Mouse (Mus musculus) spleen, postnatal 14 days (tissue): ENCODE data around the gene Sgpp2.

ENCODE experiments used
- DNase-seq, 2 experiments: peaks; one replicate each; pipeline ENCODE4 v3.0.0; 2021 to 2022; ENCODE audit warnings: low spot score in 2 of 2

Sgpp2 gene

DNA sequence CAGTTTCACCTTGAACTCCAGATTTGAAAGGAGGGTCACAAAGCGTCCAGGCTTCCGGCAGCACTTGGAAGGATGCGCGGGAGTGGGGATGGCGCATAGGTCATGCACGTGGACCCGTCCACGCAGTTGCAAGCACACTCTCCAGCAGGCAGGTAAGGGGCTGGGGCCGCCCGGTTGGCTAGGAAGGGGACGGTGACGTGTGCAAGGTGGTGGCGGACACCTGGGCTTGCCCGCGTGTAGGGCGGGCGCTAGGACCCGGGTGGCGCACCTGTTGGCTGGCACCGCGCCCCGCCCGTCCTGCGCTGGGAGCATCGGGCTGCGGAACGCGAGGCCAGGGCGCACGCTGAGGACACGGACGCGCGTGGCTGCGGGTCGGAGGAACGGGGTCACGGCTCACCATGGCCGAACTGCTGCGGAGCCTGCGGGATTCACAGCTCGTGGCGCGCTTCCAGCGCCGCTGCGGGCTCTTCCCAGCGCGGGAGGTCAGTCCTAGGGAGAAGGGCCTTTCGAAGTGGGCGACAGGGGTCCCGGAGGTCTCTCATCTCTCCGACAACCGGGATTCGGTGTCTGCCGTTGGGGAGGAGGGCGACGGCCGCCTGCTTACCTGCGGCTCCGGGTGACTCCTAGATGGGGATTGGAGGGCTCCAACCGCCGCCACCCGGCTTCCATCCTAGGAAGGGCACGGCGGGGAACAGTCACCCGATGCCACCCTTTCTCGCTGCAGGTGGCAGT is at the start of gene Sgpp2:
Gene Sgpp2 (plus strand): TSS at position 325 of the 732 bp plus-strand sequence.
- DNase-seq, result no peak

DNA sequence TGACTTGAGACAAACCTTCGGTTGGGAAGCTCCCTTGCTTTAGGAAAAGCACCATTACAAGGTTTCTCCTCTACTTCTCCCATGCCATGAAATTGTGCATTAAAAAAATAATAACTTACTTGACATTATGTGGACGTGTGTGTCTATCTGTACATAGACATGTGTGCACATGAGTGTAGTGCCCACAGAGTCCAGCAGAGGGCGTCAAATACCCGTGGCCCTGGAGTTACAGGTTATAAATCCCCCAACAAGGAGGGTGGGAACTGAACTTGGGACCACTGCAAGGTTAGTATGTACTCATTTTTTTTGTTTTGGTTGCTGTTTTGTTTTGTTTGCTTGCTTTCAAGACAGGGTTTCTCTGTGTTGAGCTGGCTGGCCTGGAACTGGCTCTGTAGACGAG is 42.6 kb upstream of the Sgpp2 start:
- no peak for DNase-seq

DNA sequence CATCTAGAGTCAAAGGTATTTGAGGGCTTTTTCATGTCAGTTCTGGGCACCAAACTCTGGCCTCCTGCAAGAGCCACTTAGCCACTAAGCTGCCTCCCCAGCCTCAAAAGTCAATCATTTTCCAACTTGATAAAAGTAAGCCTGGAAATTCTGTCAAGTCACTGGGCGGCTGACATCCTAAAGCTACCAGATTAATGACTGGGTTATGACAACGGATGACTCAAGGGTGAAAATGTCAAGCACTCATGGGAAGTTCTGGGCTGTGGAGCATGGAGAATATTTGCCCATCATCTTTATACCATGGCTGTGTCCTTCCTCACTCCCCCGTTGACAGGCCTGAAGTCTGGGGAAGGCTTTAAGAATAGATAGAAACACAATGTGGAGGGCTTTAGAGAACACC is 37.2 kb upstream of the Sgpp2 start:
- DNase-seq, result no peak

DNA sequence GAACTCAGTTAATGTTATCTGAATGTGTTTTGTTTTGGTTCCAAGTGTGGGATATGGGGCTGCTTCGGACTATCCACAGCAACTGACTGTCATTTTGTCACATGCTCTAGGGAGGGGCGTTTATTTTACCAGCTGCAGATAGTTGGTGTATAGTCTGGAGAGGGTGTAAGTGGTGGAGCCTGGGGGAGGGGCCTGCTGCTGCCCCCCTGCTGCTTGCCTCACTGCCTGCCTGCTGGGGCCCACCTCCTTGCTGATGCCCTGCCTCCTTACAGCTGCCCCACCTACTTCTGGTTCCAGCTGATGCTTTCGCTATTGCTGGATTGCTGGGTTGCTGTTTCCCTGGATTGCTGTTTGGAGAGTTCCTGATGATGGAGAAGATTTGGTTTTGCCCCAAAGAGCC is 31.0 kb upstream of the Sgpp2 start:
- DNase-seq, result no peak

DNA sequence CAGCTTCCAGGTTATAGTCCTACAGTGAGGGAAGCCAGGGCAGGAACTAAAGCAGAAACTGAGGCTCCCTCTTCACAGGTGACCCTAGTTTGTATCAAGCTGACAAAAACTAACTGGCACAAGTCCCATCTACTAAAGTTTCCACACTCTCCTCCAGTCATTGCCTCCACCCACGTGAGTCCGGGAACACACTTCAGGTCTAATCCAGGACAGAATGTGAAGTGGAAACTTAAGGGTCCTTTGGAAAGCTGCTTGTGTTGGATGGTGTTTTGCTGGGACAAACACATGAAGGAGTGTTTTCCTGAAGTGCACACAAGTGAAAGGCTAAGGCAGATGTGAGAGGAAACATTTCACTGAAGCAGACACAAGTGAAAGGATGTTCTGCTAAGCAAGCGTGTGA is 17.7 kb upstream of the Sgpp2 start:
- no peak for DNase-seq

DNA sequence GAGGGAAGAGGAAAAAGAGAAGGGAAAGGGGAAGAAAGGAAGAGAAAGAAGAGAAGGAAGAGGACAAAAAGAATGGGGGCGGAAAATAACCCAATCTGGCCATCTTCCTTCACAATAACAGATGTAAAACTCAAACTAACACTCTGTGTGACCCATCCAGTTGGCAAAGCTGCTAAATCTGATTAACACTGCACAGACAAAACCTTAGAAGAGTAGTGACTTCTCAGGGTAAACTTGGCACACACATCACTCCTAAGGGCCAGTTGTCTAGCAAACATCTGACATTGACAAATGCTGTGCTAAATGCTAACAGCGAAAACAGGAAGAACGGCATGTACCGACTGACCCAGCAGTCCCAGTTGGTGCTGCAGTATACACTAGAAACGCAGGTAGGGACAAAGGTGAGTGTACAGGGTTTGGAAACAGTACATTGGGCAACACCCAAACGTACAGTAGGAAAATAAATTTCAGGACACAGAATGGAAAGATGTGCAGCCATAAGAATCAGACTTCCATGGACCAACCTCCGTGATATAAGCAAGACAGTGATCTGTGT is 10.4 kb upstream of the Sgpp2 start:
- DNase-seq, result no peak

DNA sequence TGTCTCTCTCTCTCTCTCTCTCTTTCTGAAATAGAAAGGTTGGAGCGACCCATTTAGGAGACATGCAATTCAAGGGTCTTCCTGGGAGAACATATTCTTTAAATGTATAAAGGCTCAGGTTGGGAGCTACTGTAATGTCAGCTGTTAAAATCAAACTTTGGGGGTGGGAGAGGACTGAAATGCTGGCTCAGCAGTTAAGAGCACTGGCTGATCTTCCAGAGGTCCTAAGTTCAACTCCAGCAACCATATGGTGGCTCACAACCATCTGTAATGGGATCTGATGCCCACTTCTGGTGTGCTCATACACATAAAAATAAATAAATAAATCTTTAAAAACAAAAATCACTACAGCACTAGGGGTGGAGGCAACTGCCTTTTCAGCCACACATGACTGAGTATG is 1.5 kb upstream of the Sgpp2 start:
- DNase-seq, result no peak

DNA sequence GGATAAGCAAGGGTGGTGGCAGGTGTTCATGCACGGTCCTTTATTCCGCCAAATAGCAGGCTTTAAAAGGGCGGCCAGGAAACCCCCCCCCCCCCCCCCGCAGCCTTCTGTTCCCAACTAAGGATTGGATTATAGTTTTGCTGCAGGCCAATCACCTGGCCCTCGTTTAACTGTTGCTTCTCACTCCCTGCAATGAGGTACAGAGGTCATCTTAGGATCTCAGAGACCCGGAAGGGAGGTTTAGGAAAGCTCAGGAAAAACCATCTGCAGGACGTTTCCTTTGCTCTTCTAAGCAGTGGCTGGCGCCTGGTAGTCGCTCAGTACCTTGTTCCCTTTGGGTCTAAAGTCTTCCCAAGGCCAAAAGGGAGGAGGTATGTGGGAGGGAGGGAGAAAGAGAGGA is 865 bp upstream of the Sgpp2 start:
- DNase-seq, result no peak

DNA sequence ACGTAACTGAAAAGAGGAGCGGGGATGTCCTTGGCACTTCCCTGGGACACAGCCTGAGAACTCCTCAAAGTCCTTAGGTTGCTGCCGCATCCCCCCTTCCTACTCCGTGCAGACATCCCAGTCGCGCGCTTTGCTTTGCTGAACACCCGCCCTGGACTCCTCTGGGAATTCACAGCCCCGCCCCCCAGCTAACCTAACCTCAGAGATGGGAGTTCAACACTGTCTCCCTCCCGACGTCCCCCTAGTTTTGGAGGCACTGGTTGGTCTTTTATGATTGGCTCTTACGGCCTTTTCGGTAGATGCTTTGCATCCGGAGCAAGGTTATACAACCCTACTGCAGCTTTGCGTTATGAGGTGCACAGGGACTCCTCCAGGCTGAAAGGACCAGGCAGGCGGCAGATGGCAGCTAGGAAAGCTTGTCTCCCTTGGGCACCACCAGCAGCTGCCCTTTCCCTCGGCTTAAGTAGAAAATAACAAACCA is 756 bp downstream of the Sgpp2 start:
- no peak for DNase-seq

DNA sequence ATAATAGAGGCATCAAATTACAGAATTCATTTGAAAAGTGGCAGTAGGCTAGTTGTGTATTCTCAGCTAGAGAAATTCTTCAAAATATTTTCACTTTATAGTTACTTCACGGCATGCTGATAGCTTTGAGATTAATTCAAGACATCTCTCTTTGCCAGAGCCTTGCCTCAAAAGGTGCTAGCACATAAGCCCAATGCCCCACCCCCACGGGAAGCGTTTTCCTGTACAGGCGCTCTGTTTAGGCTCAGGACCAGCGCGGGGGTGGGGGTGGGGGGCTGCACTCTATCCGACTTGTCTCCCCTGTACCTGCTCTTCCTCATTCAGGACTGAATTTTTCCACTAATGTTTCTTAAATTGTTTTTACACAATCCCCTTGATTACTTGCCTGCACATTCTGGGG is 1.3 kb downstream of the Sgpp2 start:
- DNase-seq, result no peak

DNA sequence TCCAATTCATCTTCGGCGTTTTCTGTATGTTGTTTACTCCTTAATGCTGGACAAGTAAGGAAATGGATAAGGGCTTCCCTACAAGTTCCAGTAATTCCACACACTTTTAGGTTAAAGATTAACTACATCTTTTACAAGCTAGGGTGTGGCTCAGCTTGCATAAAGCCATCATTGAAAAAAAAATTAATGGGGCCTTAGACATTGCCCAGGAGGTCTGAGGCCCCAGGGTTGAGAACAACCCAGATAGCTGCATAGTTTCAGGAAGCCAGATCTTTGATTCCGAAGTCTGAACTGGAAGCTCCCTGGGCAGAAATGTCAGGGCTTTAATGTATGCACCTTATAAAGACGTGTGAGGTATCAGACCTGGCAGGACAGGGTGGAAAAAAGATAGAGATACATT is 2.8 kb downstream of the Sgpp2 start:
- no peak for DNase-seq

DNA sequence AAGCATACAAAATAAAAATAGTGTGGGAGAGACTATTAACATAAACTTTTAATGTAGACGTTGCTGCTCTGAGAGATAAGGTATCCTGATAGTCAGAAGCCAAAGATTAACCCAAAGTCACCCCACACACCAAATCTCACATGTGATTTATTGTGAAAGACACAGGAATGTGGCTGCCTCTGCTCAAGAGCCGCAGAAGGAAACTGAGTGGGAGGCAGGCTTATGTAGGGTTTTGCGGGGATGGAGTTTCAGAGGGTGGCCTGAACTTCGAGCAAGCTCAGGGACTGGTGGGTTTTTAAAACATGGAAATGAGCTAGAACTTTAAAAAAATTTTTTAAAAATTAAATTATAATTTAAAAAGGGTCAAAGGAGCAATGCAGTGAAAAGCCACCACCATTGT is 3.8 kb downstream of the Sgpp2 start:
- no peak for DNase-seq

DNA sequence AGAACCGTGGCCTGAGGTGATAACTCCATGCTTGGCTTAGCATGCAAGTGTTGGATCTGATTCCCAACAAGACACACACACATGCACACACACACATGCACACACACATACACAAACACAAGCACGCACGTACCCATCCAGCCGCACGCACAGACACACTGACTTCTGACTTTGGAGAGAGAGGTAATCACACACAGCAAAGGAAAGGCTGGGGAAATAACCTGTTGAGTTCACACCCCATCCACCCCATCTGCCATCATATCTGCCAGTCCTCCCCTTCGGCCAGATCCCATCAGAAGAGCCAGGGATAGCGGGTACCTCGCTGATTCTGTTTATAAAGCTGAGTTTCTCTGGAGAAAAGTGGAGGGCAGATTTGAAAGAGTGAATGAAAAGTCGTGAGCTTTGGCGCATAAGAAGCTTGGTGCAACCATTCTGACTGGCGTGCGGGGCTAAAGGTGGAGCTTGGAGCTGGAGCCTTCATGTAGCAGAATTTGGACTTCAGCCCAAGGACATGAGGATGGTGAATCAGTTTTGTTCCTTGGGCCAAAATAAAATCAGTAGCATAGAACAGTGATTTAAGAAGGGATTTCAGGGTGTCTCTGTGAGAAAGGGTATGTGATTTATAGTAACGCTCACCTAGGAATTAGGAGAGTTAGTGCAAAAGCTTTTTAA is 8.1 kb downstream of the Sgpp2 start:
- DNase-seq, result no peak

DNA sequence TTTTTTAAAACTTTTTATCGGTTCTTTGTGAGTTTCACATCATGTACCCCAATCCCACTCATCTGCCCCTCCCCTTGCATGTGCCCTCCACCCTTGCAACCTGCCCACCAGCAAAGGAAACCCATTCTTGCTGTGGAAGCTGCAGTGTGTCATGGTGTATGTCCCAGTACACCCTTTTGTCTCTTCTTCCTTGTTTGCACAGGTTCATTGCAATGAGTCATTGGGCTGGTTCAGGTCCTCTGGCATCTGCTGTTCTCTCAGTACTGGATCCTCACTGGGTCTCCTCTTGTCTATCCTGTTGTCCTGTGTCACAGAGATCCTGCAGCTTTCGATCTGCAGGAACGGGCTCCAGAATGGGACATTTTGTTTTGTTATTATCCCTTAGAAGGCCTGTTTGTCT is 10.1 kb downstream of the Sgpp2 start:
- DNase-seq, result no peak

DNA sequence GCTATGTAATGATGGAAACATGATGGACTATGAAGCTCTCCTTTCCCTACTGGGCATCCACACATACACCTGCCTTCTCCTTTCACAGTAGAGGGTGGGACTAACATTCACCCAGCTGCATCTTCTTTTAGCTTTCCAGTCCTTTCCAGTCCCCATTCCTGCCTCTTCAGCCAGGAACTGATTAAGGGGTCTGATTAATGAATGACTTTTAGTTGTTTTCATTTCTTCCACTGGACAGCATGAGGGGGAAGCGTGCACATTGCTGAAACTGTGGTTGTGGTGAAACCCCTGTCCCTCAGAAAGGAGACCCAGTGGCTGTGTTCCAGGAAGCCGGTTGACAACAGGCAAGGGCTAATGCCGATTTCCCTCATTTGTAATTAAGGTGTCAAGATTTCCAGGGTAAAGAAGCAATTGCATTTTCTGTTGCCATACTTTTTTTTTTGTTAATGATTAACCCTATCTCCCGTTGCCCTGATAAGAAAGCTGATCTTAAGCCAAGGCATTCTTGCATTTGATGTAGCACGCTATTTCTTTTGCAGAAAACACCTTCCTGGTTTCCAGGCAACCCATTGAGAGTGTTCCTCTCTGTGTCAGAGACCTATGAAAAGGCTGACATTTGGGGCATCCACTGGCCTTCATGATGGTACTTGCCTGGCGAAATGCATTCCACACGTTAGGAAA is 12.1 kb downstream of the Sgpp2 start:
- DNase-seq, result no peak

DNA sequence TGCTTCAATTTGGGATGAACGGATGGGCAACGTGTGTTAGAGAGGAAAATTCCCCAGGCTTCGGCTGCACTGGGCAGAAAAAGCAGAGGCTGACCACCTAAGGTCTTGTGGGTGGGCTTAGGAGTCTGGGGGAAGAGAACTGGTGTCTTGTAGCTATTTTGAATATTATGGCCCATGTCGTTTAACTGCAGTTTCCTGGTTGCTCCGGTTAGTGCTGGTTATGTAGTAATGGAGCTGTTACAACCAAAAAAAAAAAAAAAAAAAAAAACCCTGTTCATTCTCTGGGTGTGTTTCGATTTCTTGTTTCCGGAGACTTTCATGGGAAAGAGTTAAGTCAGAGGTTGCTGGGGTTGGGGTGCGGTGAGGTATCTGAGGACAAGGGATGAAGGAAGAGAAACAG is 12.7 kb downstream of the Sgpp2 start:
- no peak for DNase-seq

DNA sequence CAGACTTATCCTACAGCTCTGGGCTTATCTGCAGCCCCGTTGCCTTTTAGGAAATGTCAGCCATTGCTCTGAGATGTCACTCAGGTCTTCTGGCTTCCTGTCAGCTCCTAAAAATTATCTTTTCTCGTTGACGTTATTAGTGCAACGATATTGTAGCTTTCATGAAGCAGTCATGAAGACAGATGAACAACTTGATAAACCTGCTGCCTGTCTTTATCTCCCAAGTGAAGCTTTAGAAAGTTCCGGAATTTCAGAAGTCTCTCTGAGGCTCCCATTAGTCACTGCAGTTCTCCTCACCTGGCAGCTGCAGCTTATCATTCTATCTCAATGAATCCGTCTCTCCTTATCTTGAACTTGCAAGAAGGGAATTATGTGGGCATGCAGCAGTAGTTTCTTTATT is 13.9 kb downstream of the Sgpp2 start:
- DNase-seq, result no peak

DNA sequence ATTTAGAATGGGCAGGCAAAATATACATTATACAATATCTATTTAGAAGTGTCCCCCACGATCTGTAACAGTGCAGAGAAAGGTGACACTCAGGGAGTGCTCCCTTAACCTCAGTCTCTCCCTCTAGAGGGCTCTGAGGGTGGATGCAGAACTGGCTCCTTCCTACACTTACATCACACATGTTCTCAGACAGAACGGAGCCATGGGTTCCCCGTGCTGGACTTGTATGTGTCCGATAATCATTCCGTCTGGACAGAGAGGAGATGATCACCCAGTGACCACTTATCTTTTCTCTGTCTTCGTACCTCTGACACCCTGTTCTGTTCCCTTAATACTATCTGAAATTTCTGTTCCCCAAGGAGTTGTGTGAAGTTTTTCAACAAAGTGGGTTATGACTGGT is 15.7 kb downstream of the Sgpp2 start:
- DNase-seq, result no peak

DNA sequence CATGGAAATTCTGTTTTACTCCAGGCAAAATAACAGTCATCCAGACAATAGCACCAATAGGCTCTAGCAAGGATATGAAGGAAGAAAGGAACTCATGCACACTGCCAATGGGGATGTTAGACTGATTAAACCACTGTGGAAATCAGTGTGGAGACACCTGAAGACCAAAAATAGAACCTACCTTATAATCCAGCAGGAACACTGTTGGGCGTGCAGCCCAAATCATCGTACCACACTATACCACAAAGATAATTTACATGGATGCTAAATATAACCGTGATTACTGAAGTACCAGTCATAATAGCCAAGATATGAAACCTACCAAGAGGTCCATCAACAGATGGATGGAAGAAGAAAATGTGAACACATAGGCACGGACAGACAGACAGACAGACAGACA is 18.5 kb downstream of the Sgpp2 start:
- no peak for DNase-seq

DNA sequence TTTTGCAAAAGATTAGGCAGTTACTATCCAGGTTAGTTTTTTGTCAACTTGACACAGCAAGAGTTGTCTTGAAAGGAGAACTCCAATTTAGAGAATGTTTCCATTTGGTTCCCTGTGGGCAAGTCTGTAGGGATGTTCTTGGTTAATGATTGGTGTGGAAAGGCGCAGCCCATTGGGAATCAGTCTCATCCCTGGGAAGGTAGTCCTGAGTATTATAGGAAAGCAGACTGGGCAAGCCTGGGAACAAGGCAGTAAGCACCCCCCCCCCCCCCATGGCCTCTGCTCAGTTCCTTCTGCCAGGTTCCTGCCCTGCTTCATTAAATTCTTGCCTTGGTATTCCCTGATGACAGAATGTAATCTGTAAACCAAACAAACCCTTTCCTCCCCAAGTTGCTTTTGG is 19.7 kb downstream of the Sgpp2 start:
- DNase-seq, result no peak

DNA sequence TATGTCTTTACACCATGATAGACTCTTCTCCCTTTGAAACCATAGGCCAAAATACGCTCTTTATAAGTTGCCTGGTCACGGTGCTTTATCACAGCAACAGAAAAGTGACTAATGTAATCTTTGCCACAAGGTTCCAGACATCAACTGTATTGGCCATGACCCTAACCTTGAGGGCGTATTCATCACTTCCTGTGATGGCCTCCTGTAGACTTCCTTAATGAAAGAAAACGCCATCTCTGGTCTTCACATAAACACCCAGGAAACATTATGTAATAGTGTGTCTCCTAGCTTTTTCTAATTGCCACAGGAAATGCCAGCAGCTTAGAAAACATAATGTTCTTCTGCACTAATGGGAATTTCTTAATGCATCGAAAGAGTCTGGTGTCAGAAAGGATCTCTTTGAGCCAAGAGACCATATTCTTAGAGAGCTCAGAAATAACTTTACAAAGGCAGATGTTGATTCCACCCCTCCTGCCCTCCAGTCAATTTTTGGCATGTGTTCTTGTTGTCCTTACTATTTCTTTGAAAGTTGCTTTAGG is 20.5 kb downstream of the Sgpp2 start:
- no peak for DNase-seq

DNA sequence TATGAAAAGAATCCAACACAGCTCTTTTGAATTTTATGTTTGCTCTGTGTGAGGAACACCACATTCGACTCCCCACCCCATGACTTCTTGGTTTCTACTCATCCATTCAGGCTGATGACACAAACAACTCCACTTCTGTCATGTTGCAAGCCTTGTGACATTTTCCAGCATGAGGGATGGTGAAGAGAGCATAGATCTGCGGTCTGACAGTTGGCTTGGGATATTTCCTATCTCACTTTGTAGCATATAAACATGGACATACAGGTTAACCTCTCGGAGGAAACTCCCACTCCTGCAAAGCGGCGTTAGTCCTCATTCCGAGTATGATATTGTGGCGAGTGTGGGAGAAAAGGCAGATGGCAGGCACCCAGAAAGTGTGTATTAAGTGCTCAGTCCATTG is 27.6 kb downstream of the Sgpp2 start:
- no peak for DNase-seq
